Mouse (Mus musculus) intestine, postnatal 0 days (tissue): Measurements from ENCODE around the gene Slc38a6. TPM values are rescaled to one million over a fixed set of nuclear protein-coding genes. Genes with fewer than 3 reads are reported as not detected.

Experiments used
- ATAC-seq: fragments of 200-750 bp; cut with Nextera tagmentation; 2 replicates; pipeline ENCODE4 v1.8.0; 2017; ENCODE audit warnings: mild to moderate bottlenecking, moderate TSS enrichment, moderate library complexity
- H3K27ac ChIP-seq: fragments of 300-500 bp; sonication (generic); 2 replicates; pipeline ENCODE4 v1.5.1; 2014; ENCODE audit warnings: mild to moderate bottlenecking, low read depth, low read length, moderate library complexity
- H3K27me3 ChIP-seq: fragments of 300-500 bp; sonication (generic); replicated peaks from 2 replicates; pipeline ENCODE4 v1.6.1; 2014; ENCODE audit warnings: low read length, mixed read lengths; ENCODE audit not compliant: control insufficient read depth, insufficient read depth
- H3K36me3 ChIP-seq: fragments of 300-500 bp; sonication (generic); 2 replicates; pipeline ENCODE4 v1.6.1; 2014; ENCODE audit warnings: mild to moderate bottlenecking, moderate library complexity; ENCODE audit not compliant: control insufficient read depth, insufficient read depth
- H3K4me1 ChIP-seq: fragments of 300-500 bp; sonication (generic); replicated peaks from 2 replicates; pipeline ENCODE4 v1.6.1; 2014; ENCODE audit warnings: antibody characterized with exemption, low read length, mixed read lengths; ENCODE audit not compliant: control insufficient read depth, insufficient read depth
- H3K4me2 ChIP-seq: fragments of 300-500 bp; sonication (generic); replicated peaks from 2 replicates; pipeline ENCODE4 v1.6.1; 2014; ENCODE audit warnings: low read depth, mild to moderate bottlenecking, moderate library complexity
- H3K4me3 ChIP-seq: fragments of 300-500 bp; sonication (generic); 2 replicates; pipeline ENCODE4 v1.5.1; 2014; ENCODE audit warnings: low read depth, low read length
- H3K9ac ChIP-seq: fragments of 300-500 bp; sonication (generic); 2 replicates; pipeline ENCODE4 v1.6.1; 2014; ENCODE audit warnings: mild to moderate bottlenecking, low read depth, low read length
- H3K9me3 ChIP-seq: fragments of 300-500 bp; sonication (generic); 2 replicates; pipeline ENCODE4 v1.6.1; 2016; ENCODE audit warnings: mixed run types; ENCODE audit not compliant: control insufficient read depth
- CTCF ChIP-seq: sonication (generic); IDR thresholded peaks from 2 replicates; pipeline ENCODE4 v1.5.1; 2016; ENCODE audit warnings: low read depth, mild to moderate bottlenecking, control low read depth, antibody characterized with exemption, moderate library complexity
- WGBS: fragments of 180-500 bp; shearing (Covaris S2); extraction: QIAGEN DNeasy Blood & Tissue Kit; methylation state at CpG from one replicate; pipeline ENCODE4 v1.1.7; 2014; 5-methylcytosine and 5-hydroxymethylcytosine counted together
- polyA plus RNA-seq: library from polyadenylated mRNA; unstranded; fragments of >200 nt; fragmentation: Nextera tagmentation; extraction: Ambion mirVana; gene quantifications from 2 replicates; pipeline ENCODE4 v1.2.1, GENCODE M21; 2015

Gene Slc38a6
- polyA plus RNA-seq = 19.2 and 26.3 TPM in 2 replicates

DNA sequence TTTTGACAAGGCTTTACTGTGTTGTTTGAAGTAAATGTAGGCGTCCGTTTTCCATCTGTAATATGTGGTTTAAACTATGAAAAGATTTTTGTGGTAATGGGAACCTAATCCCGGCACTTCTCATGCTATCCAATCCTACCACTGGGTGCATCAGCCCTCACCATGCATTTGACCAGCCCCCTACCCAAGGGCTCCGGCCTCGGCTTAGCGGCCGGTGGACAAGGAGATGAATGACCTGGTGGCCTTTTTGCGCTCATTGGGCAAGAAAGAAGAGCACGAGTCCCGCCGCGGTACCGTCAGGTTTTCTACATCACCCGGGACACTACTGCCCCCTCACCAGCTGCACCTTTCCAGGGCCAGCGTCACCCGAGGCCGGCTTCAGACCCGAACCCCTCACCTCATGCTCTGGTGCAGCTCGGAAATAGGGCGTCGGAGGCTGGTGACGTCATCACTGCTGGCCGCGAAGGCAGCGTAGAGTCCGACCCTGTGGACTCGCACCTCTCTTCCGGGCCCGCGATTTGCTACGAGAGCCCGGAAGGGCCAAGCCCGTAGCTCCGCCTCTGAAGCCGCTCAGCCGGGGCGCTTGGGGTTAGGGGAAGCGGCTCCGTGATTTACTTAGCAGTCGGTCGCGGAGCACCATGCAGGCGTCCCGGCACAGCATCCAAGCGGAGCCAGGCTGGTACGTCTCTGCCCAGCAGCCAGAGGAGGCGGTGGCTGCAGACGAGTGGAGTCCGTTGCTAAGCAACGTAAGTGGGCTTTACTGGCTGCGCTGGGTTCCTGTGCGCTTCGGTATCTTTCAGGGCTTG is at the start of gene Slc38a6, which contains the start of gene Trmt5:
Slc38a6 (plus strand) TSS at position 493 of the 806 bp plus-strand sequence.
Trmt5 (minus strand) TSS at position 424 of the 806 bp plus-strand sequence.
- H3K36me3 ChIP-seq = 0 out of 2 replicates have a peak, but pooled peaks cover 2% of the 10 kb centered on the region
- H3K27me3 ChIP-seq = no peaks in the 10 kb centered on the region
- H3K9me3 ChIP-seq = no peaks in the 10 kb centered on the region
- under 1% methylated on average over 53 of the region's 53 CpGs for WGBS
- H3K27ac ChIP-seq = peak within 1 kb of the TSS; percentile 76
- H3K9ac ChIP-seq = peak within 1 kb of the TSS; percentile 69
- no peak for TF ChIP-seq CTCF
- H3K4me3 ChIP-seq = peak within 1 kb of the TSS; percentile 74
- peak within 1 kb of the TSS; percentile 82 for H3K4me2 ChIP-seq
- peaks cover 3% of the 10 kb centered on the region; the same call in 1 of the 2 replicates for H3K4me1 ChIP-seq
- peak; percentile 96 for ATAC-seq

- no peak overlapping the region for H3K4me3 ChIP-seq
- no peak for ATAC-seq
- 69% methylated on average over 10 of the region's 10 CpGs for WGBS
- H3K27ac ChIP-seq = no peak overlapping the region
- no peaks in the 10 kb centered on the region for H3K27me3 ChIP-seq
- no peak overlapping the region for H3K9ac ChIP-seq
- H3K36me3 ChIP-seq = no peaks in the 10 kb centered on the region
- H3K4me2 ChIP-seq = no peak overlapping the region
- H3K9me3 ChIP-seq = no peaks in the 10 kb centered on the region
- H3K4me1 ChIP-seq = no peaks in the 10 kb centered on the region
- TF ChIP-seq CTCF = no peak
Measured at GRCm38 (mm10) chr12:73241960-73242359, 44.6 kb upstream of the Slc38a6 start.

GRCm38 (mm10) chr12:73245687-73246086 is 40.9 kb upstream of the Slc38a6 start:
- no peak for TF ChIP-seq CTCF
- Histone ChIP-seq H3K27ac (no peak overlapping the region), H3K9ac (no peak overlapping the region), H3K27me3 (no peaks in the 10 kb centered on the region), H3K4me2 (no peak overlapping the region), H3K36me3 (no peaks in the 10 kb centered on the region), H3K9me3 (no peaks in the 10 kb centered on the region), H3K4me1 (no peaks in the 10 kb centered on the region), H3K4me3 (no peak overlapping the region)
- WGBS = 67% methylated on average over 5 of the region's 5 CpGs
- ATAC-seq = no peak

DNA sequence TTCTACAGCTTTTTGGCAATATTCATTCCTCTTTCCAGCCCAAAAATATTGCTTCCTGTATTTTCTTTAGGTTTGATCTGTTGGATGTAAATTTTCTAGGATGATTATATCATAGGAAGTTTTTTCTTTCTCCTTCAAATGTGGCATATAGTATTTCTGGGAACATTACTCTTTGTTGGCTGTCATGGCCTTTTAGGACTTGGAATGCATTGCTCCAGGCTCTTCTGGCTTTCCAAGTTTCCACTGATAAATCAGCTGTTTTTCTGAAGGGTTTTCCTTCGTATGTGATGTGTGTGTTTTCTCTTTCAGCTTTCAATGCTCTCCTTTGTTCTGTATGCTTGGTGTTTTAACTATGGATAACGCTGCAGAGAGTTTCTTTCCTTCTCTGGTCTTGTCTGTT is 31.6 kb upstream of the Slc38a6 start:
- WGBS = 76% methylated on average over 2 of the region's 2 CpGs
- ATAC-seq = no peak
- no peak for TF ChIP-seq CTCF
- no peak overlapping the region for H3K4me3 ChIP-seq
- no peaks in the 10 kb centered on the region for H3K4me1 ChIP-seq
- H3K4me2 ChIP-seq = no peak overlapping the region
- H3K27ac ChIP-seq = no peak overlapping the region
- H3K36me3 ChIP-seq = no peaks in the 10 kb centered on the region
- no peaks in the 10 kb centered on the region for H3K27me3 ChIP-seq
- no peak overlapping the region for H3K9ac ChIP-seq
- H3K9me3 ChIP-seq = no peaks in the 10 kb centered on the region

DNA sequence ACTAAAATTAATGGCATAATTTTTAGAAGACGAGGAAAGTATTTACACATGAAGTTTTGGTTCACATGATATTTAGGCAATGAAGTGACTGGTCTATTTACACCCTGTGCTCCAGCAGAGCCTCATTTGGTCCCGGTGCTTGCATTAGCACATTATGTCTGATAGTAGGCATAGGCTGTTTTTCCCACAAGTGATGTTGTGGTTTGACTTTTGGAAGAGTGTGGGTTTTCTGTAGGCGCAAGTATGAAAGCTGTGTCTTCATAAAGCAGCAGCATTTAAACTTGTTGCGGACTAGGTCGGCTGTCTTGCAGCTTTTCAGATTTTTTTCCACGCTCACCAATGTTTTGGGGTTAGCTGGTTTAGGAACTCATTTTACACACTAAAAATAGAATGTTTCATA is 27.3 kb upstream of the Slc38a6 start:
- Histone ChIP-seq H3K9me3 (no peaks in the 10 kb centered on the region), H3K27ac (no peak overlapping the region), H3K4me1 (no peaks in the 10 kb centered on the region), H3K4me2 (no peak overlapping the region), H3K9ac (no peak overlapping the region), H3K27me3 (no peaks in the 10 kb centered on the region), H3K36me3 (no peaks in the 10 kb centered on the region), H3K4me3 (no peak overlapping the region)
- 91% methylated on average over 6 of the region's 6 CpGs for WGBS
- no peak for TF ChIP-seq CTCF
- no peak for ATAC-seq

- Histone ChIP-seq H3K9me3 (no peaks in the 10 kb centered on the region), H3K27me3 (no peaks in the 10 kb centered on the region), H3K4me2 (no peak overlapping the region), H3K4me1 (no peaks in the 10 kb centered on the region), H3K27ac (no peak overlapping the region), H3K36me3 (no peaks in the 10 kb centered on the region), H3K9ac (no peak overlapping the region), H3K4me3 (no peak overlapping the region)
- no peak for ATAC-seq
- 90% methylated on average over 1 of the region's 1 CpGs for WGBS
- no peak for TF ChIP-seq CTCF
Measured at GRCm38 (mm10) chr12:73260339-73260738, 26.2 kb upstream of the Slc38a6 start.
